Mouse (Mus musculus): ENCODE data around the gene Abcc2. TPM values are rescaled to one million over a fixed set of nuclear protein-coding genes. Genes with fewer than 3 reads are reported as not detected.

The Abcc2 gene
- total and polyA plus RNA-seq, 2 experiments from 2014 or later, result not detected

- no peaks in the 10 kb centered on the region for H3K4me1 ChIP-seq (ENCODE audit: control insufficient read depth, insufficient read depth)
- WGBS, result 57% methylated on average over 7 of the region's 7 CpGs
- H3K27me3 ChIP-seq (ENCODE audit: control insufficient read depth, insufficient read depth, low read length), result no peaks in the 10 kb centered on the region
- no peak overlapping the region for H3K4me3 ChIP-seq (ENCODE audit: low read depth, low read length)
- no peaks in the 10 kb centered on the region for H3K9me3 ChIP-seq (replicated peaks; ENCODE audit: control insufficient read depth, low read length)
- no peak overlapping the region for H3K27ac ChIP-seq (ENCODE audit: low read depth)
- peaks cover 56% of the 10 kb centered on the region for H3K36me3 ChIP-seq (replicated peaks; ENCODE audit: control insufficient read depth, insufficient read depth, low read length)
- no peak overlapping the region for H3K4me2 ChIP-seq (ENCODE audit: low read depth, low read length)
- DNase-seq (ENCODE audit: low spot score) (no peak), ATAC-seq (ENCODE audit: insufficient read depth, low read depth) (no peak)
- H3K9ac ChIP-seq (replicated peaks; ENCODE audit: low read depth, low read length), result no peak overlapping the region
- no peak for TF ChIP-seq EP300 (IDR thresholded peaks at IDR 0.05; ENCODE audit: low read depth)
Observed at GRCm38 (mm10) chr19:43845331-43845908, 63.4 kb downstream of the Abcc2 start.

GRCm38 (mm10) chr19:43847056-43847455 lies 65.1 kb downstream of the Abcc2 start:
- Histone ChIP-seq H3K4me2 (ENCODE audit: low read depth, low read length) (no peak overlapping the region), H3K4me3 (ENCODE audit: low read depth, low read length) (no peak overlapping the region), H3K4me1 (ENCODE audit: control insufficient read depth, insufficient read depth) (no peaks in the 10 kb centered on the region), H3K36me3 (replicated peaks; ENCODE audit: control insufficient read depth, insufficient read depth, low read length) (peaks cover 70% of the 10 kb centered on the region), H3K9me3 (replicated peaks; ENCODE audit: control insufficient read depth, low read length) (no peaks in the 10 kb centered on the region), H3K27ac (ENCODE audit: low read depth) (no peak overlapping the region), H3K27me3 (ENCODE audit: control insufficient read depth, insufficient read depth, low read length) (no peaks in the 10 kb centered on the region), H3K9ac (replicated peaks; ENCODE audit: low read depth, low read length) (no peak overlapping the region)
- ATAC-seq (ENCODE audit: insufficient read depth, low read depth), result no peak
- DNase-seq (ENCODE audit: low spot score), result no peak
- no peak for TF ChIP-seq CTCF (IDR thresholded peaks at IDR 0.05; ENCODE audit: low read depth)
- TF ChIP-seq EP300 (IDR thresholded peaks at IDR 0.05; ENCODE audit: low read depth), result no peak
- WGBS, result 90% methylated on average over 15 of the region's 15 CpGs

GRCm38 (mm10) chr19:43847966-43848365 lies 66.0 kb downstream of the Abcc2 start:
- Histone ChIP-seq H3K9ac (replicated peaks; ENCODE audit: low read depth, low read length) (no peak overlapping the region), H3K4me2 (ENCODE audit: low read depth, low read length) (no peak overlapping the region), H3K4me3 (ENCODE audit: low read depth, low read length) (no peak overlapping the region), H3K4me1 (ENCODE audit: control insufficient read depth, insufficient read depth) (no peaks in the 10 kb centered on the region), H3K27me3 (ENCODE audit: control insufficient read depth, insufficient read depth, low read length) (no peaks in the 10 kb centered on the region), H3K27ac (ENCODE audit: low read depth) (no peak overlapping the region), H3K9me3 (replicated peaks; ENCODE audit: control insufficient read depth, low read length) (no peaks in the 10 kb centered on the region), H3K36me3 (replicated peaks; ENCODE audit: control insufficient read depth, insufficient read depth, low read length) (peaks cover 75% of the 10 kb centered on the region)
- TF ChIP-seq CTCF (IDR thresholded peaks at IDR 0.05; ENCODE audit: low read depth), result no peak
- no peak for TF ChIP-seq EP300 (IDR thresholded peaks at IDR 0.05; ENCODE audit: low read depth)
- 94% methylated on average over 15 of the region's 15 CpGs for WGBS
- DNase-seq (ENCODE audit: low spot score), result no peak
- ATAC-seq (ENCODE audit: insufficient read depth, low read depth), result no peak

GRCm38 (mm10) chr19:43850026-43850425 lies 68.0 kb downstream of the Abcc2 start:
- peaks cover 88% of the 10 kb centered on the region for H3K36me3 ChIP-seq (replicated peaks; ENCODE audit: control insufficient read depth, insufficient read depth, low read length)

GRCm38 (mm10) chr19:43851996-43852630 lies 70.1 kb downstream of the Abcc2 start:
- 84% methylated on average over 21 of the region's 21 CpGs for WGBS
- Histone ChIP-seq H3K4me3 (ENCODE audit: low read depth, low read length) (no peak overlapping the region), H3K36me3 (replicated peaks; ENCODE audit: control insufficient read depth, insufficient read depth, low read length) (peaks cover 80% of the 10 kb centered on the region), H3K27me3 (ENCODE audit: control insufficient read depth, insufficient read depth, low read length) (no peaks in the 10 kb centered on the region), H3K4me2 (ENCODE audit: low read depth, low read length) (no peak overlapping the region), H3K9ac (replicated peaks; ENCODE audit: low read depth, low read length) (no peak overlapping the region), H3K4me1 (ENCODE audit: control insufficient read depth, insufficient read depth) (no peaks in the 10 kb centered on the region), H3K27ac (ENCODE audit: low read depth) (no peak overlapping the region), H3K9me3 (replicated peaks; ENCODE audit: control insufficient read depth, low read length) (no peaks in the 10 kb centered on the region)
- DNase-seq (ENCODE audit: low spot score) (no peak), ATAC-seq (ENCODE audit: insufficient read depth, low read depth) (no peak)
- TF ChIP-seq CTCF (IDR thresholded peaks at IDR 0.05; ENCODE audit: low read depth) (no peak), EP300 (IDR thresholded peaks at IDR 0.05; ENCODE audit: low read depth) (no peak)

More at GRCm38 (mm10) chr19:43850026-43850425, 68.0 kb downstream of the Abcc2 start:
- no peaks in the 10 kb centered on the region for H3K4me1 ChIP-seq (ENCODE audit: control insufficient read depth, insufficient read depth)
- H3K4me3 ChIP-seq (ENCODE audit: low read depth, low read length), result no peak overlapping the region
- H3K4me2 ChIP-seq (ENCODE audit: low read depth, low read length), result no peak overlapping the region
- no peaks in the 10 kb centered on the region for H3K9me3 ChIP-seq (replicated peaks; ENCODE audit: control insufficient read depth, low read length)
- H3K9ac ChIP-seq (replicated peaks; ENCODE audit: low read depth, low read length), result no peak overlapping the region
- no peak overlapping the region for H3K27ac ChIP-seq (ENCODE audit: low read depth)
- ATAC-seq (ENCODE audit: insufficient read depth, low read depth), result no peak
- TF ChIP-seq EP300 (IDR thresholded peaks at IDR 0.05; ENCODE audit: low read depth), result no peak
- H3K27me3 ChIP-seq (ENCODE audit: control insufficient read depth, insufficient read depth, low read length), result no peaks in the 10 kb centered on the region
- 84% methylated on average over 11 of the region's 11 CpGs for WGBS
- DNase-seq (ENCODE audit: low spot score), result no peak

All from heart, postnatal 0 days (tissue).